Comparison of ENCODE assay signal across 9 mouse cellular contexts in the genomic region with DNA sequence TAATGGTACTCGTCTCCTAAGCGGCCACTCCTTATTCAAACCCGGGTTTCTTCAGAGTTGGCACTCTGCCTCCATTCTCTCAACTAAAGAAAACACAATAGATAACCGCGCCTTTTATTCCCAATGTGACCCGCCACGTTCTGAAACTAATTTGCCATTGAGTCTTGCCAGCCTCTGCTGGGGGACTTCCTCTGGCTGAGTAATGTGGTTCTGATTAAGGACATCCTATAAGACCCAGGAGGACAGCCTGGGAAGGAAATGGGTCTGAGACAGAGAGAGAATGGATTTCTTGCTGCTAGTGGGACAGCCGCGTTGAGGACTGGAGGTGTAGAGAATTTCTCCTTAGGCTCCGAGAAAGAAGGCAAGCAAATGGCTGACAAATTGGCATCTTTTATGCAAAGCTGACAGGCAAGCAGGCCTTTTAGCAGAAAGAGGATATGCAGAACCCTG.
A peak's percentile ranks its signal among the peaks of the same experiment; 100 is the strongest.
DNase-seq lines count a peak whose midpoint lies in the region; ATAC-seq lines count a peak whose summit lies in the region.
"Had no signal": no experiment of that assay in that cellular context is flagged by ENCODE, and none has a peak within 500 bp of the region (broad histone marks: within the 10 kb centered on the region; RNA-seq: fewer than 3 reads in every experiment).

No protein-coding gene starts in this region.

- H3K4me1 ChIP-seq in heart, embryonic 16.5 days (ENCODE audit: control insufficient read depth, insufficient read depth, low read length), result peaks cover 6% of the 10 kb centered on the region
- H3K4me1 ChIP-seq in lung, embryonic 16.5 days (replicated peaks; ENCODE audit: control insufficient read depth, insufficient read depth, low read length), result peaks cover 11% of the 10 kb centered on the region
- H3K4me1 ChIP-seq: liver, embryonic 13.5 days had no signal

- H3K4me2 ChIP-seq in heart, embryonic 16.5 days (ENCODE audit: low read depth, low read length), result peak overlapping the region; percentile 39; the same call in 1 of the 2 replicates
- H3K4me2 ChIP-seq in lung, embryonic 16.5 days (ENCODE audit: low read depth, low read length), result peak overlapping the region; percentile 43
- H3K4me2 ChIP-seq: liver, embryonic 13.5 days had no signal

- no peak overlapping the region for H3K9ac ChIP-seq in heart, embryonic 16.5 days (ENCODE audit: low read length)
- H3K9ac ChIP-seq in lung, embryonic 16.5 days (ENCODE audit: low read length), result 0 out of 2 replicates have a peak overlapping the region, but pooled peaks have one; percentile 14
- H3K9ac ChIP-seq: liver, embryonic 13.5 days had no signal

- H3K27me3 ChIP-seq in heart, embryonic 16.5 days (ENCODE audit: control insufficient read depth, insufficient read depth, low read length), result no peaks in the 10 kb centered on the region
- H3K27me3 ChIP-seq in lung, embryonic 16.5 days (ENCODE audit: control insufficient read depth, insufficient read depth, low read depth, low read length), result no peaks in the 10 kb centered on the region
- H3K27me3 ChIP-seq: liver, embryonic 13.5 days had no signal

- H3K36me3 ChIP-seq in heart, embryonic 16.5 days (ENCODE audit: control insufficient read depth, insufficient read depth), result no peaks in the 10 kb centered on the region
- no peaks in the 10 kb centered on the region for H3K36me3 ChIP-seq in lung, embryonic 16.5 days (ENCODE audit: control insufficient read depth, insufficient read depth, low read length)
- H3K36me3 ChIP-seq: liver, embryonic 13.5 days had no signal

- peak; percentile 41; the same call in 1 of the 2 replicates for ATAC-seq in heart, embryonic 16.5 days (replicated peaks; ENCODE audit: extremely low read depth, insufficient read depth, low FRiP score)
- ATAC-seq in lung, embryonic 16.5 days (ENCODE audit: low read depth), result peak; percentile 71

- H3K4me3 ChIP-seq in heart, embryonic 16.5 days (ENCODE audit: low read length), result no peak overlapping the region
- no peak overlapping the region for H3K4me3 ChIP-seq in lung, embryonic 16.5 days (ENCODE audit: low read length)
- H3K4me3 ChIP-seq: liver, embryonic 13.5 days had no signal

- 23% methylated on average over 10 of the region's 10 CpGs for WGBS in heart, embryonic 16.5 days
- WGBS in lung, embryonic 16.5 days, result 15% methylated on average over 10 of the region's 10 CpGs

- no peak overlapping the region for H3K27ac ChIP-seq in heart, embryonic 16.5 days (ENCODE audit: low read length)
- H3K27ac ChIP-seq in lung, embryonic 16.5 days (ENCODE audit: low read length), result no peak overlapping the region
- H3K27ac ChIP-seq: liver, embryonic 13.5 days had no signal

- DNase-seq in left cerebral cortex, postnatal 4 days, result peak; percentile 9
- no peak for DNase-seq in left cerebral cortex, postnatal 10 days (ENCODE audit: extremely low spot score in 1 of 2, low spot score in 2 of 2)
- DNase-seq in yolk sac, embryonic 10.5 days (ENCODE audit: low spot score), result no peak
- no peak for DNase-seq in gastrocnemius, adult 8-10 months (ENCODE audit: low spot score in 2 of 2)
- DNase-seq in urinary bladder, adult 18-20 months (ENCODE audit: low spot score in 2 of 2), result no peak
- DNase-seq in cerebellum, postnatal 36 days, result no peak
- DNase-seq: liver, embryonic 13.5 days had no signal

- no peaks in the 10 kb centered on the region for H3K9me3 ChIP-seq in heart, embryonic 16.5 days (replicated peaks; ENCODE audit: control insufficient read depth, low read length)
- no peaks in the 10 kb centered on the region for H3K9me3 ChIP-seq in lung, embryonic 16.5 days (ENCODE audit: control insufficient read depth, low read length)
- H3K9me3 ChIP-seq: liver, embryonic 13.5 days had no signal

- intact Hi-C loops in left cerebral cortex, postnatal 4 days (cut with DNase I), result no loop called here
- intact Hi-C loops in left cerebral cortex, postnatal 10 days (cut with DNase I), result no loop called here
